Mouse (Mus musculus): Measurements from ENCODE around the gene Mrpl30.

Mrpl30 gene

GRCm38 (mm10) chr1:37899816-37900215 lies 9.5 kb downstream of the Mrpl30 start:
- no peak for DNase-seq (ENCODE audit: extremely low spot score, low spot score)

GRCm38 (mm10) chr1:37900288-37900687 lies 10.0 kb downstream of the Mrpl30 start:
- DNase-seq (ENCODE audit: extremely low spot score, low spot score) = no peak

- DNase-seq (ENCODE audit: extremely low spot score, low spot score) = peak; percentile 16
These were observed 12.9 kb downstream of the Mrpl30 start for GRCm38 (mm10) chr1:37903178-37903577.

- DNase-seq (ENCODE audit: extremely low spot score, low spot score) = no peak
These were observed 22.5 kb downstream of the Mrpl30 start for GRCm38 (mm10) chr1:37912751-37913150.

GRCm38 (mm10) chr1:37916393-37916792 lies 26.1 kb downstream of the Mrpl30 start, which contains the start of gene Lyg2:
Lyg2 (minus strand) TSS chr1:37916493.
- no peak for DNase-seq (ENCODE audit: extremely low spot score, low spot score)

- no peak for DNase-seq (ENCODE audit: extremely low spot score, low spot score)
These were observed 27.4 kb downstream of the Mrpl30 start for GRCm38 (mm10) chr1:37917666-37918065.

- DNase-seq (ENCODE audit: extremely low spot score, low spot score) = no peak
These were observed 27.8 kb downstream of the Mrpl30 start for GRCm38 (mm10) chr1:37918096-37918495.

- DNase-seq (ENCODE audit: extremely low spot score, low spot score) = no peak
These were observed 32.3 kb downstream of the Mrpl30 start for GRCm38 (mm10) chr1:37922536-37922935.

GRCm38 (mm10) chr1:37925971-37926370 lies 35.7 kb downstream of the Mrpl30 start:
- no peak for DNase-seq (ENCODE audit: extremely low spot score, low spot score)

- no peak for DNase-seq (ENCODE audit: extremely low spot score, low spot score)
These were observed 41.5 kb downstream of the Mrpl30 start for GRCm38 (mm10) chr1:37931806-37932205.
